Mouse (Mus musculus) bone marrow macrophage, adult 2 months (primary cell): Measurements from ENCODE around the gene Nckap5.

Experiments used
- CTCF ChIP-seq: IDR thresholded peaks from 2 replicates; pipeline ENCODE4 v1.5.1; 2012; ENCODE audit warnings: low read depth, mild to moderate bottlenecking, low read length, moderate library complexity
- POLR2A ChIP-seq: IDR thresholded peaks from 2 replicates; pipeline ENCODE4 v1.6.1; 2012; ENCODE audit warnings: mild to moderate bottlenecking, low read depth, low read length, borderline replicate concordance

- TF ChIP-seq CTCF: no peak
- TF ChIP-seq POLR2A: no peak
Measured at GRCm38 (mm10) chr1:126830031-126830927, at the start of gene Nckap5.
